Mouse (Mus musculus): Measurements from ENCODE around the gene Gas2l2.
A peak's percentile ranks its signal among the peaks of the same experiment; 100 is the strongest.

Gene Gas2l2

DNA sequence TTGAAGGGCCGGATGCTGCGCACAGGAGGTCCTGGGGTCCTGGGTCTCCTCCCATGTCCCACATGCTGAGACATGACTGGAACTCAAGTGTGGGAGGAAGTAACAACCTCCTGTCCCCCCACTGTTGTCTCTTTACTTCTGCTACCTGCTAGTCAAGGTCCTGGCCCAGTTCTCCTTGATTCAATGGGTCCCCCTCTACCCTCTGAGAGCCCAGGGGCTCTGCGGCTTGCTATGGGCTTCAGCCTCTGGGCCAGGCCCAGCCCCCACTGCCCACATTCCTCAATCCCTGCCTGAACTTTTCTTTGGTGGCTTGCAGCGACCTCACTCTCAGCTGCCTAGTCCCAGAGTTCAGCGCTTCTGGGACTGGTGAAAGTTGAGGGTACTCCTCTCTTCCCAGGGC lies at the start of gene Gas2l2:
Gas2l2 (minus strand) TSS at position 101 of the 400 bp plus-strand sequence.
- DNase-seq (ENCODE audit: low spot score), result no peak

DNA sequence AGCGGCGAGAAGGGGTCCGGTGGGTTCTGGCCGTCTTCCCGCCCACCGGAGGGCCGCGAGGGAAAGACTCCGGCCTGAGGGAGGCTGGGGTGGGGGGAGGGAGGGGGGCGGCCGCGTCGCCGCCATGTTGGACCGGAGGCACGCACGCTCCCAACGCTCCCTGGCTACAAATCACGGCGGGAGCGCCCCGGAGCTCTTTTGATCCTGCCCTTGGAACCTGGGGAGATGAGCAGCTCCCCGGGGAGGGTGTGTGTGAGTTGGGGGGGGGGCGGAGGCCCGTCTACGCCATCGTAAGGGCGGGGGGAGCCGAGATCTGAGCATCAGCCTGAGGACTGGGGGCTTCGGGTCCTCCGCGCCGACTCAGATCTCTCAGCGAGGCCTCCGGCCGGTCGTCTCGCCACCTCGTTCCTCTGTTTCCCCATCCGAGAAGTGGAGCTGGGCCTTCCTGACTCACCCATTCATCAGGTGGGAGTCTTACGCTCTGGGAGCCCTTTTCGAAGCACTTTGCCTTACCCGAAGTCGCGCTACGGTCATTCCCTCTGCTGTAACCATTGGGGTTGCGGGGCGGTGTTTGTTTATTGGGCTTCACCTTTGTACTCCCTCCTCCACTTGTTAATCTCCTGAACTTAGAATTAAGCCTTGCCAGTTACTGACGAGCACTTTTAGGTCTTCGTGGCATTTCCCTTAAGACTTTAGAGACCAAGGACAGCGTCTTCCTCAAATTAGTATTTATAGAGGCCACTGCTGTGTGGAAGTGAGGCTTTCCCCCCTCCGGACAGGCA lies 44.2 kb upstream of the Gas2l2 start:
- DNase-seq (ENCODE audit: low spot score), result peak; percentile 16

DNA sequence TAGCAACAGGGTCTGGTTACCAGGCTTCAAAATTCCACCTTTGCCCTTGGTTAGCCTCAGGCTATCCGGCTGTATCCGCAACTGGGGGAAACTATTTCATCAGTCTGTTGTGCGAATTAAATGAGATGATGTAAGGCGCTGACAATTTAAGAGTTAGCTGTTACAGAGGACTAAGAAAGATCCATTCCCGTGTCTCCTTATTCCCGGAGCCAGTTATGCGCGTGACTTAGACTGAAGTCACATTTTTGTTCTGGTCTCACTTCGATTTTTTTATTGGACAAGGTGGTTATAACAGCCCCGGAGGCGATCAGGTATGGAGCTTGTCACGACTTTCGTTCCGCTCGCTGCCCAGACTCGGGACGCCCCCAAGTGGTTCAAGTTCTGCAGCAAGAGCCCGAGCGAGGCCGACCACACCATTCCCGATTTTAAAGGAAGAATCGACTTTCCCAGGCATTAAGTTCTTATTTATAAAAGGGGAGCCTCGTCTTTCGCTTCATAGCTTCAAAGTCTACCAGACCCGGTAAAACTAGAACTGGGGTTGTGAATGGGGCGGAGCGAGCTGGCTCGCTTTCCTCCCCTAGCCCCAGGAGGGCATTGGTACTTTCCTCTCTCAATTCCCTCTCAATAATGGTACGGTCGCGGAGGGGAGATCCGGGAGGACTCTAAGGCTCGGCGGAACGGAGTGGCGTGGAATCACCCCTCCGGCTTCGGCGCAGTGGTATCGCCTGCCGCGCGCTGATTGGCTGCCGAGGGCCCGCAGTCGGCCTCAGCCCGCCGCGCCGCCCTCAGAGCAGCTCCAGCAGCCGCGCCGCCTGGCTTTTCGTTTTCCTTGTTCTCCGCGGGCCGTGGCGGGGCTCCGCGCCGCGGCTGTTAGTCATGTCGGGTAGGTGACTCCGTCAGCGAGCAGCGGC lies 43.3 kb upstream of the Gas2l2 start, which contains the start of gene Taf15:
Taf15 (plus strand) TSS at position 763 of the 911 bp plus-strand sequence.
- peak; percentile 96 for DNase-seq (ENCODE audit: low spot score)

DNA sequence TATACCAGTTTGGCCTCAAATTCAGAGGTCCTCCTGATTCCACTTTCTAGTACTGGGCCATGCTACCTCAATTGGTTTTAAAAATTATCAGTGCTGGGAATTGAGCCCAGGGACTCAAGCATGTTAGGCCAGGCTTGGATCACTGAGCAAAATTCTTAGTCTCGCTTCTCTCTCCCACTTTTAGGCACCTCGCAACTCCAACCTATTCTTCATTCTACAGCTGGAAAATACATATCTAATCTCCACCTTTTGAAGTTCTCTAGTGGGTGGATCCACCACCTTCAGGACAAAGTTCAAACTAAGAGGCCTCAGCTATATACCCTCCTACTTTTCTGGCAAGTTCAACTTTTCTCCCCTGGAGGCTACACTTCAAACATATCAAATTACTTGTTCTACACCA lies 42.5 kb upstream of the Gas2l2 start:
- DNase-seq (ENCODE audit: low spot score), result no peak

DNA sequence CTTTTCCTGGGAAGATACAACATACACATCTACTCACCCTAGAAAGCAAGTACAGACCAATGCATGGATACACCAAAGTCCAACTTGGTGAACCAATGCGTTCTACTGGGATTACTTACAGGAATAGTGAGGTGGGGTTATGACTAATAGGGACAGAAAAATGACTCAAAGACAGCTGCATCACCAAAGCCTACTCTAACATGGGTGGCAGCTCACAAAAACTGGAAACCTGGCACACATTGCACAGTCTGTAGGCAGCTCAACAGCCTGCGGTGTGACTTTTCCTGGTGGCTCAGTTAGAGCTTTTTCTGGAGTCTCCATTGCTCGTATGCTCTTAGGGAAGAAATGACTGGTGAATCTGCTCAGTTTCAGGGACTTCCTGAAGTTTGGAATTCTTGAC lies 39.5 kb upstream of the Gas2l2 start:
- no peak for DNase-seq (ENCODE audit: low spot score)

DNA sequence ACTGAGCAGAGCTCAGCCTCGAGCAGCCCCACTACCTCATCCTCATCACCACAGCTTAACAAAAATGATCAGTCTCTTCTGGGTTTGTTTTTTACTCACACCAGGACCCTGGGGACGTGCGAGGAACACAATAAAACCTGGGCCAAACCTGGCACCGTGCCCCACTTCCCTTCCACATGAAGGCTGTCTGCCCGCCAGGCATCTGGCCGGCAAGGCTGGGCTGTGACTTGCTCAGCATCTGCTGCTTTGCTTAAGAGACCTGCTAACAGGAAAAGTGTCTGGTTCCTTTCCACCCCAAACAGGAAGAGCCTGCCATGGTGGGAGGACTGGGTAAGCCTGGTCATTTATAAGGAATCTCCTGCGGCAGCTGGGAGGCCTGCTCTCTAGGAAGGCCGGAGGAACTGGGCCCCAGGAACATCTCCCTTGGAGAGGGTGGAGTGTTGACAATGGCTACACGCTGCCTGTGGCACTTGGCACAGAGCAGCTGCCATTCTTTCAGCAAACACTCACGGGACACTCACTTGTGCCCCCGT lies 37.9 kb upstream of the Gas2l2 start:
- DNase-seq (ENCODE audit: low spot score), result no peak

DNA sequence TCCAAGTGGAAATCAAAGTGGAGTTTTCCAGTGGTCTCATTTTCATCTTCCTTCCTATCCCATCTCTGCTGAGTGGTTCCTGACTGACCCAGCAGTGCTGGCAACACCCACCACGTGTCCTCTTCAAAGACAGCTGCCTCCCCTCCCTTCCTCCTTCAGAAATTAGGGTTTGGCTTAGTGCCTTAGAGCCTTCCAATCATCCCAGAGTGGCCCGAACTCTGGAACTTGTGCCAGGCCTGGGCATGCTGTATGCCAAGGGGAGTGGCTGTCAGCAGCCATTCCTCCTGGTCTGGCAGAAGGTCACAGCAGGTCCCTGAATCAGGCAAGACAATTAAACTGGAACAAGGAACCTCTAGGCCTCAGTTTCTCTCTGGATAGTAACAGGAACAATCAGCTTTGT lies 36.7 kb upstream of the Gas2l2 start:
- peak; percentile 35 for DNase-seq (ENCODE audit: low spot score)

DNA sequence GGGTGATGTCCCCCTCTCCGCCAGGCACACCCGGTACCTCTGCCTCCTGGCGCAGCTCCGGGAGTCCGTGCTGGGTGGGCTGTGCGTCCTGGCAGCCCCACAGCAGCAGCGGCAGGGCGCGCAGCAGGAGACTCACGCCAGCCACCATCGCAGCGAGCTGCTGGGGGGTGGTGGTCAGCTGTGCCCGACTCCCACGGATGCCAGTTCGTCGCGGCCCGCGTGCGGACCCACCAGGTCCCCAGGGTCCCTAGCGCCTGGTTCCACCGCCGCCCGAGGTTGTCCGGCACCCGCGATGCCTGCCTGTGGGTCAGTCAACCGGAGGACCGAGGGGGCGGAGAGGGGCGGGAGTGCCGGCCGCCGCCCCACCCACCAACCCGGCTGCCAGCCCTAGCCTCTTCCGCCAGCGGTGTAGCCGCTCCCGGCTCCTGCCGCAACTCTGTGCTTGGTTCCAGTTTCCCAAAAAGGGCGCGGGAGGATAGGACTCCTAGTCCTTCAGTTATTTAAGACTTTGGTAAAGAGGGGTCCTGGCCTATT lies 33.5 kb upstream of the Gas2l2 start, which contains the start of gene Mmp28:
Mmp28 (minus strand) TSS at position 361 of the 534 bp plus-strand sequence.
- DNase-seq (ENCODE audit: low spot score), result no peak

DNA sequence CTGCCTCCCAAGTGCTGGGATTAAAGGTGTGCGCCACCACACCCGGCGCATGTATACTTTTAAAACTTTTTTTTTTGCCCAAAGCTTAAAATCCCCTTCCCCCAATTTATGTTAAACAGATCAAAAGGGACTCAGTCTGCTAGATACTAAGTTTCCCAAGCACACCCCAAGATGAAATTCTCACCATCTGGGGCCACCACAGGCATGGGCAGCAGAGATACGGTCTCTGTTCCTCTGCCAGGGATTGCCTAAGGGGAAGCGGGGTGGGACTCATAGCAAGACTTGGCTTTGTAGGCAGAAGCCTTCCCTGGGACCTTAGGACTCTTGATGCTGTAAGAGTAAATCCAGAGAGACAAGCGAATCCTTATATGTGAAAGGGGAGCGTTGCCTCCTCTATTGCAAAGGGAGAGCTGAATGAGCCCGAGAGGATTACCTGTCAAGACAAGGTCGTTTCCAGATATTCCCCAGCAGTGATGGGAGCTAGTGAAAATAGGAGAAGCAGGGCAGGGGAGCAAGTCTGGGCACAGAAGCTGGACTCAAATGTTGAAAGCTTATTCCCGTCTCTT lies 32.3 kb upstream of the Gas2l2 start:
- no peak for DNase-seq (ENCODE audit: low spot score)

DNA sequence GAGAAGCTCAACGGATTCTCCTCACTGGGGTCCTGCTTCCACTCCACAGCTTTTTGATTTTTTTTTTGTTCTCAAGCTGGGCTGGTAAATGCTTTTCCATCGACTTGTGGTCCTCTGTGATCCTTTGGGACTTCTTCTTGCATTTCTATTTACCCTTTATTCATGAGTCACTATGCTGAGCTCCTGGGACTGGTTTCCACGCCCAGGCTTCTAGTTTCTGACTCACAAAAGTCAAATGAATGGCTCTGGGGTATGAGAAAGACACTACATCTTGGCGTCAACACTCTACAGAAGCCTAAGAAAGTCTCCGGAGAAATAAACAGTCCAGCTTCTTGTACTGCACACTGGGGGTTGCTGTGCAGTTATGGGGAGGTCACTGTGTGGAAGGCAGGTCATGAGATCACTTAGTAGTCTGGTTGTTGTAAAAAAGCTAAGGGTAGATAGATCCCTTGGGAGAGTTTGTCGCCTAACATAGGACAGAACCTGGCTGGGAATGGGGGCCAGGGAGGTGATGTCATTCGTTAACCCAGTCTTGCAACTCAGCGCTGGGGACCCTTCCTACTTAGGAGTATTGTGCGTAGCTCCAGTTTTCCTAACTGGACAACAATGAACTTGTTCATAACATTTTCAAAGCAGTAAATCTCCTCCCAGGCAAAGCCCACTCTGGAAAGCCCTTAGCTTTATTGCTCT lies 28.8 kb upstream of the Gas2l2 start:
- DNase-seq (ENCODE audit: low spot score), result no peak

DNA sequence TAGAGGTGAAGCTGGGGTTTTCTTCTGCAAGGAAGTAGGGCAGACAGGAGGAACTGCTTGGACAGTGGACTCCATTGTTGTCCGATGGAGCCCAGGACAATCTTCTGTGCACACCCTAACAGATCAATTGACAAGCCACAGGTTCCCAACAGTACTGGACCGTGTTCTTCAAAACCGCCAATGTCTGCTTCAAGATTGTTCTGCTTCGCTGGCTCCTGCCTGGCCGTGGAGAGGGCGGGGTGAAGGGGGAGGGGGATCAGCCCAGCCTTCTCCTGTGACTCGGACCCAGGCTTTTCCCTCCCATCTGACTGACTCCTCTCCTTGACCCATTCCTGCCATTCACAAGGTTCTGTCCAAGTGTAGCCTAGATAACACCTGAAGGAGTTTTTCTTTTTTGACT lies 28.0 kb upstream of the Gas2l2 start:
- DNase-seq (ENCODE audit: low spot score), result no peak

DNA sequence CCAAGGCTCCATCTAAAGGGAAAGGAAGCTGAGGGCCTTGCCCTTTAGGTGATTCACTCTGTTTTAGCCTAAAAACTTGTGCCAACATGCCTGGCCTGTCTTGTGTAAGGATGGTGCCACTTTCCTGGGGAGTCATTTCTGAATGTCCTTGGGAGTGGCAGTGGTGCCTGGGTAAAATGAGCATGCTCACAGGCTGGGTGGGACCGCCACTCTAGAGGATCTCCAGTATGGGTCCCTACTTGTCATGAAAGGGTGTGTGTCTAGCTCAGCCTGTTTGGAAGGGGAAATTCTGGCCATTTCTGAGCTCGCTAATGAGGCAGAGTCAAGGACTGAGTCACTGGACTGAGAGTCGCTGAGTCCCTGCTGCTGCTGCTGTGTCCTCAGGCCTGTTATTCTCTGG lies 26.4 kb upstream of the Gas2l2 start:
- no peak for DNase-seq (ENCODE audit: low spot score)

DNA sequence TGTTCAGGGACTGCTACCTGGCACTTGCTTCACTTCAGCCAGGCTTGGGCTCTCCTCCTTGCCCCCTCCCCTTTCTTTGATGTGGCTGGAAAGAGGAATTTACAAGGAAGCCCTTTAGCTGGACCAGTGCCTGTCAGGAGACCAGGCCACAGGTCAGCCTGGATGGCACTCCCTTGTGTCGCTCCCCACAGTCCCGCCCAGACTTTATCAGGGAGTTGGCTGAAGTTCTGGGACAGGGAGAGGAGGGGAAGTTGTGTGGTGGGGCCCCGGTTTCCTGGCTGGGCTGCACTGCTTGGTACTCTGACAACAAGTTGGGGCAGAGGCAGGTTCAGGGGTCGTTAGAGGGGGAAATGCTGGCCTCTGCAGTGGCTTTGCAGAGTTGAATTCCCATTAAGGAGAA lies 25.3 kb upstream of the Gas2l2 start:
- DNase-seq (ENCODE audit: low spot score), result no peak

DNA sequence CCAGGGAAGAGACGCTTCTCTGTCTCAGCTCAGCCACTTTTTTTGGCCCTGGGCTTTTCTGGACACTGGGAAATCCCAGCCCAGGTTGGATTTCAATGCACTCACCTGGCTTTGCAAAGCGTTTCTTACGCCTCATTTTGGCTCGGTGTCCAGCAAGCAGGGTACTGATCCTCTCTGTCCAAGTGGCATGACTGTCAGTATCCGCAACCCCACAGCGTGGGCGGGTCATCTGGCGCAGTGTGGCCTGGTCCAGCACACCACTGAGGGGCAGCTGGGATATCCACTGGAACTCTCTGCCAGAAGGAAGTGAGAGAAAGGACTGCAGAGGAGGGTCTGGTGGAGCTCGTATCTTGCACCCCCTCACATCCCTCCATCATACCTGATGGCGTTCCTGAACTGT lies 22.0 kb upstream of the Gas2l2 start:
- DNase-seq (ENCODE audit: low spot score), result no peak

DNA sequence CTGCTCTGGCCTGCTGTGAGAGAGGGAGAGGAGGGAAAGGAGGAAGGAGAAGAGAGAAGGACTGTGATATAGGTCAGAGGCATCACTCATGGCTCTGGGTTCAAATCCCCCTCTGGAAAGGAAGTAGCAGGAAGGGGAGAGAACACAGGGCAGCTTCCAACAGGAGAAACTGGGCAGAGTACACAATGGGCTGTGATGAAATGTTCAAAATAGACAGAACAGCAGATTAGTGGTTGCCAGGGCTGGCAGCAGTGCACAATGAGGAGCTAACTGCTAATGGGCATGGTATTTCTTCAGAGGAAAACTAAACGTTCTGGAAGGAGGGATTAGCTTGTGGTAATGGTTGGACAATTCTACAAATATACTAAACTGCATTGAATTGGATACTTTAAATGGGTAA lies 21.3 kb upstream of the Gas2l2 start:
- no peak for DNase-seq (ENCODE audit: low spot score)

DNA sequence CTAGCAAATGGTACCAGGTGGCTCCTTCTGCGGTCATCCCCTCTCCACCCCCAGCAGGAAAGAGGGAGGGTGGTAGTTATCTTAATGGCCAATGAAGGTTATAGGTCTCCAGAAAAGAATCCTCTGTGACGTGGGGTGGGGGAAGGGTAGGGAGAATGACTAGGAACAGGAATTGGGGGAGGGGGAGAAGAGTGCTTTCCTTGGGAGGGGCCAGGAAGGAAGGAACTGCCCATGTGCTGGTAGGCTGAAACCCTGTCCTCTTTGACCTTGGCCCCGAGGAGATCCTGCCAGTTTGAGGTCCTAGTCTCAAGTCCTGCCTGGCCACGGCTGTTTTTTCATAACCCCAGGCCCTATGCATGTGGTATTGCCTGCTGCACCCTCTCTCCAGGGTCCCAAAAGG lies 20.0 kb upstream of the Gas2l2 start:
- DNase-seq (ENCODE audit: low spot score), result no peak

DNA sequence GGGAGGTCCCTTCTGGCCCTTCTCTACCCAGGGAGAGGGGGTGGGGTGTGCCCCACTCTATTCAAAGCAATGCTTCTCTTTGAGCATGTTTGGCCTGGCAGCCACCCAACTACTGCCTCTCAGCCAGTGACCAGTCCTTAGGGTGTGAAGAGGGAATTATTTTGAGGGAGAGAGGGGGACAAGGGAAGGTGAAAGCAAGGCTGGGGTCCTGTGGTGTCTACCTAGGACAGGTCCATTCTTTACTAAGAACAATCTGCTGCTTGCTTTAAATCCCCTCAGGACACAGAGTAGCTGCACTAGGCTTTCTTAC lies 19.6 kb upstream of the Gas2l2 start:
- DNase-seq (ENCODE audit: low spot score), result no peak

DNA sequence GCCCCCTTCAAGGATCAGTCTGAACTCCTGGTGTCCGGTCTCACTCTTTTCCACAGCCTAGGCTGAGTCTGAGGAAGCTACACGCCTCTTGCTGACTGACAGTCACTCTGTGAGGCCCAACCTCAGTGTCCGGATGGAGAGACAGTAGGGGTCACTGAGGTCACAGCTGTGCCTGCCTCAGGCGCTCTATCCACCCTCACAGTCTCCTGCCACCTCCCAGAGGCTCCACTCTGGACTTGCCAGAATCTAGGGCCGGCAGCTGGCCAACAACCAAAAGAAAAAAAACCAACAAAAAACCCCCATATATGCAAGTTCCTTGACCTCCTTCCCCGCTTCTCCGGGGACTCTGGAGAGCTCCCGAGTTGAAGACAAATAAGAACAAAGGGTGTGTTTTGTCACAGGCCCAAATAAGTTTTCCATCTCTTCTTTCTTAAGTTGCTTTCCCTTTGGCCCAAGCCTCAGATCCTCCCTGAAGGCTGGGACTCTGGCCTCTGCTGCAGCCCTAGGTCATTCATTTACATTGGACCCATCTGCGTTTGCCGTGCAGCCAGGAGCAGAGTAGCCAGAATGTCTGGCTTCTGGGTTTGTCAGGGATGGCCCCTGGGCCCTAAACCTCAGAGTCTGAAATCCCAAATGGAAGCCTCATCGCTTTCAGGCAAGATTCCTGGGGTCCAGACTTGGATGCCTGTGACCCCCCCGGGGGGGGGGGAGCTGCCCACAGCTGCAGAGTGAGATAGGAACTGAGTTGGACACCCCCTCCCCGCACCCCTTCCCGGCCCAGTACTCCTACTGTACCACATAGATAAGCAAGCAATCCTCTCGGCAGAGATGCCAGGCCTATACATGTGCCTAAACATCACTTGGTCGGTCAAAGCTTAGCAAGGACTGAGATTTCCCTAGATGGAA lies 19.0 kb upstream of the Gas2l2 start:
- DNase-seq (ENCODE audit: low spot score), result no peak

DNA sequence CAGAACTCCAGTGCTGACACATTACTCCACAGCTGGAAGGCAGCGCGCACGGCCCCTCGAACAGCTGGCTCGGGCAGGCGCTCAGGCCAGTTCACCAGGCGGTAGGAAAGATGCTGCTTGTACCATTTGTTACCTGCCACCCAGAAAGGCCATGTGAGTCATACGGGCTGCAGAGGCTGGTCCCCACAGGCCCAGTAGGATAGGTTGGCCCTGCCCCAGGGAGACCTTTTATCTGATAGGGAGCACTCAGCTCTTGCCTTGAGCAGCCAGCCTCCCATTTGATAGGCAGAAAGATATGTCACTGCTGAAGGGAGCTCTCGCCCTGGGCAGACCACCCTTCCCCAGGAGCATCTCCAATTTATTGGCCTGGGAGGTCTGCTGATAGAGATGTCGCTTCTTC lies 18.4 kb upstream of the Gas2l2 start:
- DNase-seq (ENCODE audit: low spot score), result no peak

DNA sequence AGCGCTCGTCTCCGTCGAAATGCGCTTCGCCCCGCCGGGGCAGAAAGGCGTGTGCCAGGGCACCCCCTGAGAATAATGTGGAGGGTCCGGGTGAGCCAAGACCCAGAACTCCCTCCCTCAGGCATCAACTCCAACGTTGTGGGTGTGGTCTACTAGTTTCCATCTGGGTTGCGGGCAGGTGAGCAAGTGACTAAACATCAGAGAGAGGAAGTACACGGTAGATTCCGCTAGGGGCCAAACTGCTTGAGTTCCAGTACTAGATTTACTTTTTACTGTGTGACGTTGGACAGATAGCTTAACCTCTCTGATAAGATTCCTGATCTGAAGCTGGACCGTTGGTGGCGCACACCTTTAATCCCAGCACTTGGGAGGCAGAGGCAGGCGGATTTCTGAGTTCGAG lies 15.7 kb upstream of the Gas2l2 start:
- no peak for DNase-seq (ENCODE audit: low spot score)

DNA sequence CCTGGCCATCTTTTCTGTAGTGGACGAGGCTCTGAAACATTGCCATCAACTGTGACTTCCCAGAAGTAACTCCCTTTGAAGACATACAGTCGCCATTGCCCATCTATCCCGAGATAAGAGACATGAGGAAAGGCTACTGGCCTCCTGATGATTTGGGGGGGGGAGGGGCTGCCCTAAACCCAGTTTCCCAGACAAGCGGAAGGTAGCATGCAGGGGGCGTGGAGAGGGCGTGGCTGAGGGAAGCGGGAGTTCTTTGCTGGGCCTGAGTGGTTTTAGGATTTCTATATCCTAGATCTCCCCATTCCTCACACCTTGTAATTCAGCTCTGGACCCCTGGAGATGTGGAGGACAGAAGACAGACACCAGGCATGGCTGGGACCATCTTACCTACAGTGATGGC lies 14.6 kb upstream of the Gas2l2 start:
- no peak for DNase-seq (ENCODE audit: low spot score)

Measured in ovary, adult 18-20 months (tissue).